Mouse (Mus musculus) heart, embryonic 13.5 days (tissue): ENCODE results near the gene Ethe1. TPM values are rescaled to one million over a fixed set of nuclear protein-coding genes. Genes with fewer than 3 reads are reported as not detected.

Experiments used
- ATAC-seq: fragments of 200-750 bp; cut with Nextera tagmentation; 2 replicates; pipeline ENCODE4 v1.8.0; 2017; ENCODE audit warnings: moderate TSS enrichment; ENCODE audit not compliant: insufficient number of reproducible peaks, low FRiP score, low TSS enrichment; ENCODE audit errors: extremely low read depth
- H3K27ac ChIP-seq: fragments of 300-500 bp; sonication (generic); replicated peaks from 2 replicates; pipeline ENCODE4 v1.5.1; 2015; ENCODE audit warnings: moderate library complexity, mild to moderate bottlenecking, inconsistent platforms
- H3K27me3 ChIP-seq: fragments of 300-500 bp; sonication (generic); replicated peaks from 2 replicates; pipeline ENCODE4 v1.6.1; 2015; ENCODE audit warnings: mild to moderate bottlenecking, inconsistent platforms
- H3K36me3 ChIP-seq: fragments of 300-500 bp; sonication (generic); 2 replicates; pipeline ENCODE4 v1.6.1; 2015; ENCODE audit warnings: mild to moderate bottlenecking, inconsistent platforms
- H3K4me1 ChIP-seq: fragments of 300-500 bp; sonication (generic); 2 replicates; pipeline ENCODE4 v1.6.1; 2015; ENCODE audit warnings: inconsistent platforms
- H3K4me2 ChIP-seq: fragments of 300-500 bp; sonication (generic); 2 replicates; pipeline ENCODE4 v1.6.1; 2015; ENCODE audit warnings: inconsistent platforms, mild to moderate bottlenecking, moderate library complexity
- H3K4me3 ChIP-seq: fragments of 300-500 bp; sonication (generic); 2 replicates; pipeline ENCODE4 v1.5.1; 2015; ENCODE audit warnings: moderate library complexity, mild to moderate bottlenecking, inconsistent platforms
- H3K9ac ChIP-seq: fragments of 300-500 bp; sonication (generic); 2 replicates; pipeline ENCODE4 v1.6.1; 2015; ENCODE audit warnings: inconsistent platforms, mild to moderate bottlenecking, moderate library complexity
- H3K9me3 ChIP-seq: fragments of 300-500 bp; sonication (generic); 2 replicates; pipeline ENCODE4 v1.6.1; 2016; ENCODE audit warnings: inconsistent platforms
- WGBS: fragments of 180-500 bp; shearing (Covaris S2); methylation state at CpG from one replicate; pipeline ENCODE4 v1.1.7; 2015; ENCODE audit warnings: mixed read lengths; 5-methylcytosine and 5-hydroxymethylcytosine counted together
- polyA plus RNA-seq: library from polyadenylated mRNA; unstranded; fragments of >200 nt; fragmentation: Nextera tagmentation; extraction: Ambion mirVana; gene quantifications from 2 replicates; pipeline ENCODE4 v1.2.1, GENCODE M21; 2015

Gene Ethe1
- polyA plus RNA-seq, 1 experiment from 2014 or later = 19.3 TPM

DNA sequence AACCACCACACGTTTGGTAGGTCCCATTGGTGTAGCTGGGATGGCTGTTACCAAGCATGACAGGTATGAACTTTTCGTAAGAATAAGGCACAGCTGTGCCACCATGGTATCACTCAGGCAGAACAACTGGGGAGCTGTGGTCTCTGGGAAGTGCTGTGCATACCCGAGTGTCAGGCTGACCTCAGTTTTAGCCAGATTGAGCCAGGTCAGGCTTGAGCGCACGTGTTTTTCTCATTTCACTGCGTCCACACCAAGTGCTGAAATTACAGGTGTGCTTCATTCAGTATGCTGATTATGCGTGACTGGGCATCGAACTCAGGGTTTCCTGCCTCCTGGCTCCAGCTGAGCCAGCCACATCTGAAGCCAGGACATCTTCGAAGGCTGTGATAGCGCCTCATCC is 31.6 kb upstream of the Ethe1 start:
- no peaks in the 10 kb centered on the region for H3K9me3 ChIP-seq
- no peak overlapping the region for H3K9ac ChIP-seq
- WGBS = 88% methylated on average over 10 of the region's 10 CpGs
- ATAC-seq = no peak
- H3K36me3 ChIP-seq = peaks cover 83% of the 10 kb centered on the region
- no peak overlapping the region for H3K27ac ChIP-seq
- H3K27me3 ChIP-seq = no peaks in the 10 kb centered on the region
- no peak overlapping the region for H3K4me3 ChIP-seq
- no peak overlapping the region for H3K4me2 ChIP-seq
- H3K4me1 ChIP-seq = no peaks in the 10 kb centered on the region

GRCm38 (mm10) chr7:24561450-24561849 is 25.9 kb upstream of the Ethe1 start:
- no peaks in the 10 kb centered on the region for H3K27me3 ChIP-seq
- no peaks in the 10 kb centered on the region for H3K4me1 ChIP-seq
- no peak overlapping the region for H3K27ac ChIP-seq
- no peak overlapping the region for H3K9ac ChIP-seq
- H3K36me3 ChIP-seq = peaks cover 77% of the 10 kb centered on the region
- H3K9me3 ChIP-seq = no peaks in the 10 kb centered on the region
- no peak overlapping the region for H3K4me2 ChIP-seq
- H3K4me3 ChIP-seq = no peak overlapping the region
- WGBS = 88% methylated on average over 4 of the region's 4 CpGs
- no peak for ATAC-seq

DNA sequence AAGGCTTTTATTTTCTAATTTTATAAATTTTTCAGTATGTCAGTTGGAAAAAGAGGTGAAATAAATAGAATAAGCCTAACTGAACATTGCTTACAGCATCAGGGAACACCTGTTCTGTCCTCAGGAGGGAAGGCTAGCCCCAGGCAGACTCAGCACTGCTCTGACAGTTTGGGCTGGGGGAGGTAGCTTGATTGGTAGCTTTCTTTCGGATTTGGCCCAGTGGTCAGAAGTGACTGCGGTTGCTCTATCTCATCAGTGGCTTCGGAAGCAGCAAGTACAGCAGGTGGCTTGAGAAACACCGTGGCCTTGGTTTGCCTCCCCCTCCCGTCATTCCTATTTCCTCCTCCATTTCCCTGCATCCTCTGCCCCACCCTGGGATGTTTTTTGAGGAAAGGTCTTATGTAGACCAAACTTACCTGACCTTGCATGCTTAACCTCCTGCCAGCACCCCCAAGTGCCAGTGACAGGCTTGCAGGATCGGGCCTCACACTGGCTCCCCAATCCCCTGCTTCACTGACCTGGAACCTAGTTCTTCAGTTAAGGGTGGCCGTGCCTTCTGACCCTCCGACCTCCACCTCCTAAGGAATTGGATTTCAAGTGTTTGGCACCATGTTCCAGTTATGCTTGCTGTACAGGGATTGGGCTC is 24.0 kb upstream of the Ethe1 start:
- Histone ChIP-seq H3K9me3 (no peaks in the 10 kb centered on the region), H3K27ac (no peak overlapping the region), H3K4me1 (no peaks in the 10 kb centered on the region), H3K9ac (no peak overlapping the region), H3K36me3 (peaks cover 85% of the 10 kb centered on the region), H3K4me2 (no peak overlapping the region), H3K27me3 (no peaks in the 10 kb centered on the region), H3K4me3 (no peak overlapping the region)
- WGBS = 88% methylated on average over 8 of the region's 8 CpGs
- ATAC-seq = no peak

DNA sequence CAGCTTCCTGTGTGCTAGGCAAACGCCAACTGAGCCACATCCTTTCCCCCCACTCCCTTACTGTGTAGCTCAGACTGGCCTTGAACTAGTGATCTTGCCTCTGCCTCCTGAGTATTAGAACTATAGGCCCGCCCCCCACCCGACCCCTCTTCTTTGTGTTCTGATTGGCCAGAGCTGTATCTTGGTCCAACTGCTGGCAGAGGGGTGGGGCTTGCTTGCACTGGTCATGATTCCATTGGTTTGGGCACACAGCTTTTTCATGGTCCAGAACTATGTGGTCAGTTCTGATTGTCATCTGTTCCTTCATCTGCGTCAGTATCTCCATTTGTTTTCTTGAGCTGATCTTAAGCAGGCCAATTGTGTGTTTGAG is 23.5 kb upstream of the Ethe1 start:
- H3K4me1 ChIP-seq = no peaks in the 10 kb centered on the region
- no peak overlapping the region for H3K9ac ChIP-seq
- H3K4me2 ChIP-seq = no peak overlapping the region
- no peaks in the 10 kb centered on the region for H3K9me3 ChIP-seq
- H3K27me3 ChIP-seq = no peaks in the 10 kb centered on the region
- H3K36me3 ChIP-seq = peaks cover 90% of the 10 kb centered on the region
- H3K4me3 ChIP-seq = no peak overlapping the region
- H3K27ac ChIP-seq = no peak overlapping the region
- ATAC-seq = no peak
- WGBS = 77% methylated on average over 4 of the region's 4 CpGs

DNA sequence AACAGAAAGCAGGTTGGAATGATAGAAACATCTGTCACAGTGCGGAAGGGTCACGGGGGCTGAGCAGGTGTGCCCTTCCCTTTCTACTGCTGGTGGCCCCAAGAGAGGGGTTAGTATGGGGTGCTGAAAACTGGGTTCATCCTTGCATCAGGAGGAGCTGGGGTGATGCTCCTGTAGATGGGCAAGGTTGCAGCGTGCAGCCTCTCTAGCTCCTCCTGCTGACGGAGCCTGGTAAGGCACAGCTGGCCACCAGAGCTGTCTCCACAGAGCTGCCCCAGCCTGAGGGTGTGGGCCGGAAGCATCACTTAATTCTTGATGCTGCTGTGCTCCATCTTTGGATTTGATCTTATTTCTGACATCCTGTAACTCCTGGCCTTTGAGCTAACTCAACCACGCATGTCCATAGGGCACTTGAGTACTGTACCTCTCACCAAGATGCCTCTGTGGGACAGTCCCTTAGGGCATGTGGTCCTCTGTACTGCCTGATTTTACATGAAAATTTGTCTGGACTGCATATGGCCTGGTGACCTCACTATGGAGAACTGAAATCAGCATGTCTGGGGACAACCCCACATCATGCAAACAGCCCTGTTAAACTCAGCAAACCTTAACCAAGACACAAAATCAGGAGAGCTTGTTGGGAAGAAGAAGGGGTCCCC is 22.6 kb upstream of the Ethe1 start:
- no peaks in the 10 kb centered on the region for H3K27me3 ChIP-seq
- ATAC-seq = no peak
- H3K27ac ChIP-seq = no peak overlapping the region
- H3K9me3 ChIP-seq = no peaks in the 10 kb centered on the region
- no peaks in the 10 kb centered on the region for H3K4me1 ChIP-seq
- 62% methylated on average over 6 of the region's 6 CpGs for WGBS
- H3K4me2 ChIP-seq = no peak overlapping the region
- H3K9ac ChIP-seq = no peak overlapping the region
- no peak overlapping the region for H3K4me3 ChIP-seq
- H3K36me3 ChIP-seq = peaks cover 90% of the 10 kb centered on the region

DNA sequence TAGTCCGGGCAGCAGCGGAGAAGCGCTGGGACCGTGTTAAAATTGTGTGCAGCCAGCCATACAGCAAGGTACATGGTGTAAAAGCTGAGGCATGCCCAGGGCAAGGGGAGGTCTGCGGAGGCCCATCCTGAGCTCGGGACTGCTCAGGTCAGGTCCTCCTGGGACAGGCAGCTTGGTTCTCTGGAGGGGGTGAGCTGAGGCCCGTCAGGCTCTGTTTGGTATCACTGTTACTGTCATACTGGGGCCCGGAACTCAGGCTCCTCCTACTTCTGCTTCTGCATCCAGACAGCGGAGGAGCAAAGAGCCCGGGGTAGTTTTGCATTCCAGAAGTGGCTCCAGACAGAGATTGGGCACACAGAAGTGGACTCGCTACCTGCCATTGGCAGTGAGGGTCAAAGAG is 21.7 kb upstream of the Ethe1 start:
- no peak for ATAC-seq

DNA sequence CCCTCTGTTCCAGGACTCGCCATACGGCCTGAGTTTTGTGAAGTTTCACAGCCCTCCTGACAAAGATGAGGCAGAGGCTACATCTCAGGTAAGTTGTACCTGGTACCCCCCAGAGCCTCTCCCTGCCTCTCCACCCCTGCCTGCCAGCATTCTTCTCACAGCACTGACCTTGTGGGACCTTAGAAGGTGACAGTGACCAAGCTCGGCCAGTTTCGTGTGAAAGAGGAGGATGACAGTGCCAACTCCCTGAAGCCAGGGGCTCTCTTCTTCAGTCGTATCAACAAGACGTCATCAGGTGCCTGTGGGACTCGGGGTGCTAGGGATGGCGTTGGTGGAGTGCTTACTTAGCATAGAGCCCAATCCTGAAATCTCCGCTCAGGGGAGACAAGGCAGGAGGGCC is 21.1 kb upstream of the Ethe1 start:
- WGBS = 84% methylated on average over 9 of the region's 9 CpGs
- H3K4me2 ChIP-seq = no peak overlapping the region
- no peak for ATAC-seq
- peaks cover 90% of the 10 kb centered on the region for H3K36me3 ChIP-seq
- H3K4me1 ChIP-seq = no peaks in the 10 kb centered on the region
- no peaks in the 10 kb centered on the region for H3K27me3 ChIP-seq
- no peak overlapping the region for H3K27ac ChIP-seq
- no peaks in the 10 kb centered on the region for H3K9me3 ChIP-seq
- no peak overlapping the region for H3K4me3 ChIP-seq
- no peak overlapping the region for H3K9ac ChIP-seq

More for the DNA sequence above, 21.7 kb upstream of the Ethe1 start:
- Histone ChIP-seq H3K4me3 (no peak overlapping the region), H3K9ac (no peak overlapping the region), H3K4me2 (no peak overlapping the region), H3K27ac (no peak overlapping the region), H3K27me3 (no peaks in the 10 kb centered on the region), H3K36me3 (peaks cover 90% of the 10 kb centered on the region), H3K4me1 (no peaks in the 10 kb centered on the region), H3K9me3 (no peaks in the 10 kb centered on the region)
- WGBS = 85% methylated on average over 11 of the region's 11 CpGs

GRCm38 (mm10) chr7:24568512-24568911 is 18.8 kb upstream of the Ethe1 start:
- Histone ChIP-seq H3K4me3 (no peak overlapping the region), H3K4me1 (no peaks in the 10 kb centered on the region), H3K27ac (no peak overlapping the region), H3K27me3 (no peaks in the 10 kb centered on the region), H3K9ac (no peak overlapping the region), H3K36me3 (peaks cover 93% of the 10 kb centered on the region), H3K9me3 (no peaks in the 10 kb centered on the region), H3K4me2 (no peak overlapping the region)
- ATAC-seq = no peak
- 87% methylated on average over 4 of the region's 4 CpGs for WGBS

DNA sequence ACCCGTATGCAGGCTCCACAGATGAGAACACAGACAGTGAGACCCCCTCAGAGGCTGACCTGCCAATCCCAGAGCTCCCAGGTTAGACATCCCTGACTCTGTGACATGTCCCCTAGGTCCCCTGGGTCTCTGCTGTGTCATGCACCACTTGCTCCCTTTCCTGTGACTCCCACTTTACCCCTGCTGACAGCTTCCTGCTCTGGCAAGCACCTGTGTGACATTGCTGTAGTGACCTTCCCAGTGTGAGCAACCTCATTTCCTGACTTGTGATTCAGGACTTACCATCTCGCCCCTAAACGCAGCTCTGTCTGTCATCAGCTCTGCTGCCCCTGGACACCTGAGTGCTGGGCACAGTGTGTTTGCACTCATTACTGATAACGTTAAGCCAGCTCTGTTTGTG is 16.3 kb upstream of the Ethe1 start:
- H3K9me3 ChIP-seq = no peaks in the 10 kb centered on the region
- no peak overlapping the region for H3K27ac ChIP-seq
- H3K27me3 ChIP-seq = no peaks in the 10 kb centered on the region
- H3K9ac ChIP-seq = no peak overlapping the region
- ATAC-seq = no peak
- peaks cover 74% of the 10 kb centered on the region for H3K36me3 ChIP-seq
- no peak overlapping the region for H3K4me2 ChIP-seq
- no peak overlapping the region for H3K4me3 ChIP-seq
- WGBS = 70% methylated on average over 4 of the region's 4 CpGs
- H3K4me1 ChIP-seq = no peaks in the 10 kb centered on the region

DNA sequence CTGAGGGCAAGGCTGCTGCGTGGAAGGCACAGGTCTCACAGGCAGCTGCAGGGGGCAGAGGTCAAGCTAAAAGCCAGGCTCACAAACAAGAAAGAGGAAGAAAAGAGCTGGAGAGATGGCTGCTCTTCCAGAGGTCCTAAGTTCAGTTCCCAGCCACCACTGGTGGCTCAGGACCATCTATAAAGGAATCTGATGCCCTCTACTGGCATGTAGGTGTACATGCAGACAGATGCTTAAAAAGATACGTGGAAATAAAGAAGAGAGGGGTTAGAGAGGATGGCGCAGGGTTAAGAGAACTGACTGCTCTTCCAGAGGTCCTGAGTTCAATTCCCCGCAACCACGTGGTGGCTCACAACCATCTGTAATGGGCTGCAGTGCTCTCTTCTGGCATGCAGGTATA is 14.9 kb upstream of the Ethe1 start:
- no peak overlapping the region for H3K27ac ChIP-seq
- no peak overlapping the region for H3K4me3 ChIP-seq
- H3K36me3 ChIP-seq = peaks cover 60% of the 10 kb centered on the region
- H3K4me1 ChIP-seq = no peaks in the 10 kb centered on the region
- WGBS = 61% methylated on average over 5 of the region's 5 CpGs
- ATAC-seq = no peak
- H3K4me2 ChIP-seq = no peak overlapping the region
- H3K9ac ChIP-seq = no peak overlapping the region
- H3K9me3 ChIP-seq = no peaks in the 10 kb centered on the region
- H3K27me3 ChIP-seq = no peaks in the 10 kb centered on the region

GRCm38 (mm10) chr7:24574224-24574796 is 13.0 kb upstream of the Ethe1 start:
- H3K4me3 ChIP-seq = no peak overlapping the region
- no peaks in the 10 kb centered on the region for H3K4me1 ChIP-seq
- no peak overlapping the region for H3K4me2 ChIP-seq
- H3K36me3 ChIP-seq = peaks cover 42% of the 10 kb centered on the region
- no peaks in the 10 kb centered on the region for H3K9me3 ChIP-seq
- no peak for ATAC-seq
- no peaks in the 10 kb centered on the region for H3K27me3 ChIP-seq
- WGBS = 51% methylated on average over 12 of the region's 12 CpGs
- H3K9ac ChIP-seq = no peak overlapping the region
- H3K27ac ChIP-seq = no peak overlapping the region

DNA sequence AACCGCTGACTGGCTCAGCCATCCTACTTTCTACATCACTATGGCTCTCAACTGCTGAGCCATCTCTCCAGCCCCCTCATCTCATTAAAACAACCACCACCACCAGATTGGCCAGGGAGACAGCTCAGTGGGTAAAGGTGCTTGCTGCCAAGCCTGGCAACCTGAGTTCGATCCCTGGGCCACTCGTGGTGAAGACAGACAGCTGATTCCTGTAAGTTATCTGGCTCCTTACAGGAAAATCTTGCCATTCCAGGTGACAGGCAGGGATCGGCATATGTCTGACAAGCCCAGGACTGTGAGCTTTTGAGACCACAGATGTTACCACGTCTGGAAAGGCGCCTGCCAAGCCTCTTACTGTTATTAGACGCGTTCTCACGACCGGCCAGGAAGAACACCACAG is 9.5 kb upstream of the Ethe1 start:
- WGBS = 88% methylated on average over 10 of the region's 10 CpGs
- Histone ChIP-seq H3K27me3 (no peaks in the 10 kb centered on the region), H3K9me3 (no peaks in the 10 kb centered on the region), H3K9ac (no peak overlapping the region), H3K36me3 (peaks cover 6% of the 10 kb centered on the region), H3K4me3 (no peak overlapping the region), H3K27ac (no peak overlapping the region), H3K4me1 (no peaks in the 10 kb centered on the region), H3K4me2 (no peak overlapping the region)
- no peak for ATAC-seq
